Mouse (Mus musculus): Measurements from ENCODE around the gene Mlh3. TPM values are rescaled to one million over a fixed set of nuclear protein-coding genes. Genes with fewer than 3 reads are reported as not detected.

Gene Mlh3
- total and polyA plus RNA-seq, 3 experiments: 8.5 to 8.6 TPM; not detected in 1

DNA sequence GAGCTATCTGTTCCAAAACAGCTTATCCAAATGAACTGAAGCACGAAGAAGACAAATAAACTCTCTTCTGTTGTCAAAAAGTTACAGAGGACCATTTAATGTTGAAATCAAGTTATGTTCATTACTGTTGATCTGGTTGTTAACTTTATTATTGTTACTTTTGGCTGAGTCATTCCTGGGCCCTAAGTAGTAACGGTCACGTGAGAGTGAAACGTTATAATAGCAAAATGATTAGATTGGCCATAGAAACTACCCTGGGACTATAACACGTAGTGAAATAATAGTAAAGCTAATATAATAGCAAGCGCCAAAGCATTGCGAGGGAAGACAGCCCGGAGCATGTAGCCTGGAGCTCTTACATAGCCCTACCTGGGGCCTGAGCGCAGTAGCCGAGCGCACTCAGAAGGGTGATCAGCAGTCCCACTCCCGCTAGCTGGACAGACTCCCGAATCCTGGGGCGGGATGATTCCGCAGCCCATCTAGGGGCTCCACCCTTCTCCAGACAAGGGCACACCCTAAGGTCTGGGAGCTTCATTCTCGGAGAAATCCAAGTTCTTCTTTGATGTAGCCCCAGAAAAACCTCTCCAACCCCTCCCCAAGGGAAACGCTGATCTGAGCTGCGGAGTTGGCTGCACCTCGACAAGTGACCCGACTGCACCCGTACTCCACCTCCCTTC lies 17.5 kb upstream of the Mlh3 start, which contains the start of gene Acyp1:
TSS of gene Acyp1 (minus strand) at position 630 of the 677 bp plus-strand sequence.
- Histone ChIP-seq H3K9me3 (replicated peaks; ENCODE audit: insufficient read depth, low read length) (no peaks in the 10 kb centered on the region), H3K27ac (ENCODE audit: control insufficient read depth, low read depth, low read length) (no peak within 1 kb of the TSS)
- DNase-seq (ENCODE audit: low read depth, low spot score): no peak

DNA sequence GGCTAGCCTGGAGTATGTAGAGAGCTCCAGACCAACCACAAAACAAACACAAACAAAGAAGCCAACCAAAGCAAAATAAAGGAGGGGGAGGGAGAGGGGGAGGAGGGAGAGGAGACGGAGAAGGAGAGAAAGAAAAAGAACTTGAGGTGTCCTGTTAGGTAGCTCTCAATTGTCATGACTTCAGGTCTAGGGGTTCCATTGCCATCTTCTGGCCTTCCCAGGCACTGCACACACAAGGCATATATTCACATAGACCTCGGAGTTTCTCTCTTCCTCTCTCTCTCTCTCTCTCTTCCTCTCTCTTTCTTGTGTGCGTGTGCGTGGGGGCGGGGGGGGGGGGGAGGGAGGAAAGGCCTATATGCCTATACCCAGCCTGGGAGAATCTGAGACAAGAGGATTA lies 16.5 kb upstream of the Mlh3 start:
- Histone ChIP-seq H3K4me1 (ENCODE audit: control insufficient read depth in 1 of 2, insufficient read depth in 2 of 2, low read length in 2 of 2) (peaks cover 7 to 9% of the 10 kb centered on the region in 2 experiments), H3K27ac (ENCODE audit: control insufficient read depth, low read depth, low read length) (no peak overlapping the region), H3K4me3 (ENCODE audit: control insufficient read depth in 1 of 2, insufficient read depth in 1 of 2, low read depth in 2 of 2, low read length in 2 of 2) (no peak overlapping the region), H3K9ac (ENCODE audit: control insufficient read depth, low read depth, low read length, poor library complexity, severe bottlenecking) (no peak overlapping the region), H3K27me3 (ENCODE audit: control insufficient read depth in 1 of 2, insufficient read depth in 2 of 2, low read length in 2 of 2) (no peaks in the 10 kb centered on the region; a peak in 1 of 4 replicates), H3K36me3 (ENCODE audit: control insufficient read depth in 1 of 2, insufficient read depth in 2 of 2, low read length in 2 of 2) (peaks cover 0 to 5% of the 10 kb centered on the region in 2 experiments; a peak in 2 of 4 replicates), H3K79me2 (ENCODE audit: control insufficient read depth, insufficient read depth, low read length, poor library complexity) (no peaks in the 10 kb centered on the region), H3K9me3 (replicated peaks; ENCODE audit: insufficient read depth, low read length) (no peaks in the 10 kb centered on the region)
- DNase-seq (ENCODE audit: low read depth, low spot score): peak; percentile 66
- TF ChIP-seq NRF1 (IDR thresholded peaks at IDR 0.05; ENCODE audit: insufficient read depth, low read depth, low read length, poor library complexity, severe bottlenecking): 0 out of 2 replicates have a peak, but pooled peaks have one; percentile 3
- peak; percentile 79 for TF ChIP-seq RAD21 (IDR thresholded peaks at IDR 0.05; ENCODE audit: low read depth, low read length)
- TF ChIP-seq TBP (IDR thresholded peaks at IDR 0.05; ENCODE audit: low read depth, low read length): no peak
- TF ChIP-seq SMC3 (IDR thresholded peaks at IDR 0.05; ENCODE audit: low read depth, low read length): peak; percentile 85
- peak; percentile 59 to 79 (median 62) for TF ChIP-seq CTCF (IDR thresholded peaks at IDR 0.05 in 2 of 3, conservative IDR thresholded peaks at IDR 0.05 in 1 of 3; ENCODE audit: control insufficient read depth in 1 of 3, insufficient read depth in 1 of 3, low read depth in 2 of 3, low read length in 3 of 3, poor library complexity in 1 of 3, severe bottlenecking in 1 of 3)
- peak; percentile 70 for TF ChIP-seq ZC3H11A (IDR thresholded peaks at IDR 0.05; ENCODE audit: low read depth, low read length)

More for the DNA sequence above, 17.5 kb upstream of the Mlh3 start, which contains the start of gene Acyp1:
- no peak within 1 kb of the TSS for H3K9ac ChIP-seq (ENCODE audit: control insufficient read depth, low read depth, low read length, poor library complexity, severe bottlenecking)
- H3K27me3 ChIP-seq (ENCODE audit: control insufficient read depth in 1 of 2, insufficient read depth in 2 of 2, low read length in 2 of 2): no peaks in the 10 kb centered on the region; a peak in 1 of 4 replicates
- H3K79me2 ChIP-seq (ENCODE audit: control insufficient read depth, insufficient read depth, low read length, poor library complexity): no peaks in the 10 kb centered on the region
- peaks cover 8 to 10% of the 10 kb centered on the region in 2 experiments for H3K4me1 ChIP-seq (ENCODE audit: control insufficient read depth in 1 of 2, insufficient read depth in 2 of 2, low read length in 2 of 2)
- no peak for TF ChIP-seq TBP (IDR thresholded peaks at IDR 0.05; ENCODE audit: low read depth, low read length)
- TF ChIP-seq USF1 (IDR thresholded peaks at IDR 0.05; ENCODE audit: low read depth, low read length): peak; percentile 70; the same call in 1 of the 2 replicates
- TF ChIP-seq BHLHE40 (IDR thresholded peaks at IDR 0.05; ENCODE audit: borderline replicate concordance, low read depth, low read length): peak; percentile 56; the same call in 1 of the 2 replicates
- TF ChIP-seq UBTF (IDR thresholded peaks at IDR 0.05; ENCODE audit: borderline replicate concordance, insufficient read depth, low read depth, low read length): no peak
- TF ChIP-seq KAT2A (conservative IDR thresholded peaks at IDR 0.05; ENCODE audit: low read depth, low read length): no peak
- no peak for TF ChIP-seq ZKSCAN1 (IDR thresholded peaks at IDR 0.05; ENCODE audit: low read depth, low read length)
- peaks cover 0 to 9% of the 10 kb centered on the region in 2 experiments; a peak in 2 of 4 replicates for H3K36me3 ChIP-seq (ENCODE audit: control insufficient read depth in 1 of 2, insufficient read depth in 2 of 2, low read length in 2 of 2)
- no peak within 1 kb of the TSS for H3K4me3 ChIP-seq (ENCODE audit: control insufficient read depth in 1 of 2, insufficient read depth in 1 of 2, low read depth in 2 of 2, low read length in 2 of 2)

GRCm38 (mm10) chr12:85284996-85285395 lies 14.6 kb upstream of the Mlh3 start:
- Histone ChIP-seq H3K4me3 (ENCODE audit: control insufficient read depth in 1 of 2, insufficient read depth in 1 of 2, low read depth in 2 of 2, low read length in 2 of 2) (no peak overlapping the region), H3K36me3 (ENCODE audit: control insufficient read depth in 1 of 2, insufficient read depth in 2 of 2, low read length in 2 of 2) (peaks cover 0 to 9% of the 10 kb centered on the region in 2 experiments; a peak in 1 of 4 replicates), H3K4me1 (ENCODE audit: control insufficient read depth in 1 of 2, insufficient read depth in 2 of 2, low read length in 2 of 2) (peaks cover 4 to 12% of the 10 kb centered on the region in 2 experiments), H3K9ac (ENCODE audit: control insufficient read depth, low read depth, low read length, poor library complexity, severe bottlenecking) (no peak overlapping the region), H3K79me2 (ENCODE audit: control insufficient read depth, insufficient read depth, low read length, poor library complexity) (peaks cover 2% of the 10 kb centered on the region; the same call in 1 of the 2 replicates), H3K27me3 (ENCODE audit: control insufficient read depth in 1 of 2, insufficient read depth in 2 of 2, low read length in 2 of 2) (no peaks in the 10 kb centered on the region; a peak in 1 of 4 replicates), H3K9me3 (replicated peaks; ENCODE audit: insufficient read depth, low read length) (no peaks in the 10 kb centered on the region), H3K27ac (ENCODE audit: control insufficient read depth, low read depth, low read length) (no peak overlapping the region)
- TF ChIP-seq ELF1 (IDR thresholded peaks at IDR 0.05; ENCODE audit: low read depth, low read length): no peak
- DNase-seq (ENCODE audit: low read depth, low spot score): no peak
